Comparison of ENCODE assay signal across 18 mouse cellular contexts in genomic region chr1:193387241-193387640, GRCm38 (mm10). TPM values are rescaled to one million over a fixed set of nuclear protein-coding genes. Genes with fewer than 3 reads are reported as not detected.
DNase-seq lines count a peak whose midpoint lies in the region; ATAC-seq and TF ChIP-seq lines count a peak whose summit lies in the region.
"Had no signal": no experiment of that assay in that cellular context is flagged by ENCODE, and none has a peak within 500 bp of the region (broad histone marks: within the 10 kb centered on the region; RNA-seq: fewer than 3 reads in every experiment).

No protein-coding gene starts in this region.

- WGBS in hindbrain, postnatal 0 days: 42% methylated on average over 2 of the region's 2 CpGs
- WGBS in hindbrain, embryonic 14.5 days: 30% methylated on average over 2 of the region's 2 CpGs

- H3K4me2 ChIP-seq in hindbrain, postnatal 0 days (ENCODE audit: low read depth, low read length): no peak overlapping the region
- no peak overlapping the region for H3K4me2 ChIP-seq in hindbrain, embryonic 14.5 days (replicated peaks)
- H3K4me2 ChIP-seq: heart, embryonic 11.5 days had no signal

- no peak overlapping the region for H3K4me3 ChIP-seq in hindbrain, postnatal 0 days (ENCODE audit: low read length)
- no peak overlapping the region for H3K4me3 ChIP-seq in hindbrain, embryonic 14.5 days (replicated peaks; ENCODE audit: low read length)

- H3K9ac ChIP-seq in hindbrain, postnatal 0 days (replicated peaks; ENCODE audit: low read length): no peak overlapping the region
- no peak overlapping the region for H3K9ac ChIP-seq in hindbrain, embryonic 14.5 days

- ATAC-seq in hindbrain, postnatal 0 days: no peak
- no peak for ATAC-seq in hindbrain, embryonic 14.5 days (ENCODE audit: low FRiP score)

- peak; percentile 35 for DNase-seq in adrenal gland, adult 2 months
- DNase-seq in adrenal gland, postnatal 25 days: no peak
- DNase-seq in hindbrain, postnatal 0 days (ENCODE audit: low spot score): peak; percentile 43
- DNase-seq in hindbrain, embryonic 14.5 days (ENCODE audit: low spot score): no peak
- DNase-seq in adipocyte (ENCODE audit: low spot score) (peak; percentile 18), MN1 (ENCODE audit: low spot score) (no peak)
- peak; percentile 71 to 79 for DNase-seq in cerebellum, postnatal 10 days
- DNase-seq in frontal cortex, postnatal 10 days (ENCODE audit: low spot score in 2 of 2): no peak
- DNase-seq: gastrocnemius, postnatal 10 days; heart, postnatal 14 days; kidney, adult 9 months; kidney, postnatal 4 days; lung, adult 2 months; lung, postnatal 36 days; thymus, postnatal 4 days had no signal

- H3K27me3 ChIP-seq in hindbrain, postnatal 0 days (ENCODE audit: insufficient read depth, low read length): no peaks in the 10 kb centered on the region
- no peaks in the 10 kb centered on the region for H3K27me3 ChIP-seq in hindbrain, embryonic 14.5 days (ENCODE audit: control insufficient read depth, insufficient read depth, low read length)

- H3K4me1 ChIP-seq in hindbrain, postnatal 0 days (ENCODE audit: insufficient read depth, low read length): peaks cover 15% of the 10 kb centered on the region
- peaks cover 32% of the 10 kb centered on the region for H3K4me1 ChIP-seq in hindbrain, embryonic 14.5 days (replicated peaks; ENCODE audit: control insufficient read depth, insufficient read depth, low read length)

- H3K36me3 ChIP-seq in hindbrain, postnatal 0 days (ENCODE audit: insufficient read depth, low read length): no peaks in the 10 kb centered on the region
- H3K36me3 ChIP-seq in hindbrain, embryonic 14.5 days (replicated peaks; ENCODE audit: control insufficient read depth, insufficient read depth): no peaks in the 10 kb centered on the region

- no peak overlapping the region for H3K27ac ChIP-seq in hindbrain, postnatal 0 days
- H3K27ac ChIP-seq in hindbrain, embryonic 14.5 days: no peak overlapping the region

- TF ChIP-seq CTCF in hindbrain, postnatal 0 days (IDR thresholded peaks at IDR 0.05; ENCODE audit: low read depth): 0 out of 2 replicates have a peak, but pooled peaks have one; percentile 16

- no peaks in the 10 kb centered on the region for H3K9me3 ChIP-seq in hindbrain, postnatal 0 days (ENCODE audit: low read length)
- H3K9me3 ChIP-seq in hindbrain, embryonic 14.5 days (ENCODE audit: control insufficient read depth, low read length): no peaks in the 10 kb centered on the region

RNA-seq across cellular contexts. Expression of gene Camk1g, which starts 17.1 kb away (rescaled TPM):
- total RNA-seq in adrenal gland, adult 2 months (2021): not detected
- 0.29 and 0.42 TPM in 2 replicates for polyA plus RNA-seq in adrenal gland, adult 2 months (2012; rRNA removed)
- total RNA-seq in adrenal gland, postnatal 25 days (2021): 0.12 TPM in 1 of 2 replicates, not detected in the other
- total RNA-seq in hindbrain, postnatal 0 days (2014; rRNA removed): 32.9 and 34.6 TPM in 2 replicates
- polyA plus RNA-seq in hindbrain, postnatal 0 days (2015; fragmentation: Nextera tagmentation; extraction: Ambion mirVana): 30.9 and 35.1 TPM in 2 replicates
- 39.9 and 45.2 TPM in 2 replicates for polyA plus RNA-seq in hindbrain, embryonic 14.5 days (2014; fragmentation: Nextera tagmentation; extraction: Ambion mirVana)
- total RNA-seq: CH12.LX; liver, adult 2 months had no signal
- polyA plus RNA-seq: liver, adult 2 months had no signal

Comparison
In these comparisons a context has a peak if more than half of its experiments do, and no peak if none do; other contexts are left out.
1. DNase-seq: peak in adrenal gland, adult 2 months (single experiment), hindbrain, postnatal 0 days (single experiment), adipocyte (single experiment) and cerebellum, postnatal 10 days (2 of 2); none in adrenal gland, postnatal 25 days (single experiment), hindbrain, embryonic 14.5 days (single experiment), MN1 (single experiment) and frontal cortex, postnatal 10 days (0 of 2).
2. RNA of gene Camk1g, which starts 17.1 kb away (total RNA-seq): 32.9 to 34.6 TPM in hindbrain, postnatal 0 days; 0.12 TPM in adrenal gland, postnatal 25 days and not detected in adrenal gland, adult 2 months; every median in the first group is over 10 times any median in the second.